Mouse (Mus musculus): ENCODE data around the gene Uqcrh. TPM values are rescaled to one million over a fixed set of nuclear protein-coding genes. Genes with fewer than 3 reads are reported as not detected.

Gene Uqcrh
- polyA plus RNA-seq, 1 experiment from 2014 or later: 423 TPM

Other genes with a start within 250 kb of the Uqcrh start
- 5.2 and 5.9 TPM in 2 replicates for gene Mob3c, start 247.0 kb downstream of the Uqcrh start, polyA plus RNA-seq (2015; fragmentation: Nextera tagmentation; extraction: Ambion mirVana)
- gene Mknk1, start 235.9 kb downstream of the Uqcrh start, polyA plus RNA-seq (2015; fragmentation: Nextera tagmentation; extraction: Ambion mirVana): 22.1 and 24.8 TPM in 2 replicates
- not detected in 2 replicates for gene Kncn, start 190.7 kb downstream of the Uqcrh start, polyA plus RNA-seq (2015; fragmentation: Nextera tagmentation; extraction: Ambion mirVana)
- 0.20 TPM in 1 of 2 replicates, not detected in the other for gene 6430628N08Rik, start 184.4 kb downstream of the Uqcrh start, polyA plus RNA-seq (2015; fragmentation: Nextera tagmentation; extraction: Ambion mirVana)
- gene Dmbx1, start 135.1 kb downstream of the Uqcrh start, polyA plus RNA-seq (2015; fragmentation: Nextera tagmentation; extraction: Ambion mirVana): 0.23 TPM in 1 of 2 replicates, not detected in the other
- gene Faah, start 57.1 kb downstream of the Uqcrh start, polyA plus RNA-seq (2015; fragmentation: Nextera tagmentation; extraction: Ambion mirVana): 11.0 and 12.7 TPM in 2 replicates
- gene Nsun4, start 21.2 kb downstream of the Uqcrh start, polyA plus RNA-seq (2015; fragmentation: Nextera tagmentation; extraction: Ambion mirVana): 13.3 and 15.0 TPM in 2 replicates
- 64.5 and 66.3 TPM in 2 replicates for gene Lrrc41, start 198 bp upstream of the Uqcrh start, polyA plus RNA-seq (2015; fragmentation: Nextera tagmentation; extraction: Ambion mirVana)
- 21.2 and 23.0 TPM in 2 replicates for gene Rad54l, start 48.6 kb upstream of the Uqcrh start, polyA plus RNA-seq (2015; fragmentation: Nextera tagmentation; extraction: Ambion mirVana)
- 63.5 and 66.1 TPM in 2 replicates for gene Pomgnt1, start 48.8 kb upstream of the Uqcrh start, polyA plus RNA-seq (2015; fragmentation: Nextera tagmentation; extraction: Ambion mirVana)
- gene Lurap1, start 76.3 kb upstream of the Uqcrh start, polyA plus RNA-seq (2015; fragmentation: Nextera tagmentation; extraction: Ambion mirVana): 2.4 TPM in 2 replicates
- 0.28 TPM in 1 of 2 replicates, not detected in the other for gene Tspan1, start 92.5 kb upstream of the Uqcrh start, polyA plus RNA-seq (2015; fragmentation: Nextera tagmentation; extraction: Ambion mirVana)
- not detected in 2 replicates for gene 1700042G07Rik, start 98.3 kb upstream of the Uqcrh start, polyA plus RNA-seq (2015; fragmentation: Nextera tagmentation; extraction: Ambion mirVana)
- not detected in 2 replicates for gene Gm49337, start 98.3 kb upstream of the Uqcrh start, polyA plus RNA-seq (2015; fragmentation: Nextera tagmentation; extraction: Ambion mirVana)
- 80.2 and 81.1 TPM in 2 replicates for gene Pik3r3, start 146.5 kb upstream of the Uqcrh start, polyA plus RNA-seq (2015; fragmentation: Nextera tagmentation; extraction: Ambion mirVana)